Mouse (Mus musculus): ENCODE results near the gene N4bp1.
A peak's percentile ranks its signal among the peaks of the same experiment; 100 is the strongest.

The N4bp1 gene

DNA sequence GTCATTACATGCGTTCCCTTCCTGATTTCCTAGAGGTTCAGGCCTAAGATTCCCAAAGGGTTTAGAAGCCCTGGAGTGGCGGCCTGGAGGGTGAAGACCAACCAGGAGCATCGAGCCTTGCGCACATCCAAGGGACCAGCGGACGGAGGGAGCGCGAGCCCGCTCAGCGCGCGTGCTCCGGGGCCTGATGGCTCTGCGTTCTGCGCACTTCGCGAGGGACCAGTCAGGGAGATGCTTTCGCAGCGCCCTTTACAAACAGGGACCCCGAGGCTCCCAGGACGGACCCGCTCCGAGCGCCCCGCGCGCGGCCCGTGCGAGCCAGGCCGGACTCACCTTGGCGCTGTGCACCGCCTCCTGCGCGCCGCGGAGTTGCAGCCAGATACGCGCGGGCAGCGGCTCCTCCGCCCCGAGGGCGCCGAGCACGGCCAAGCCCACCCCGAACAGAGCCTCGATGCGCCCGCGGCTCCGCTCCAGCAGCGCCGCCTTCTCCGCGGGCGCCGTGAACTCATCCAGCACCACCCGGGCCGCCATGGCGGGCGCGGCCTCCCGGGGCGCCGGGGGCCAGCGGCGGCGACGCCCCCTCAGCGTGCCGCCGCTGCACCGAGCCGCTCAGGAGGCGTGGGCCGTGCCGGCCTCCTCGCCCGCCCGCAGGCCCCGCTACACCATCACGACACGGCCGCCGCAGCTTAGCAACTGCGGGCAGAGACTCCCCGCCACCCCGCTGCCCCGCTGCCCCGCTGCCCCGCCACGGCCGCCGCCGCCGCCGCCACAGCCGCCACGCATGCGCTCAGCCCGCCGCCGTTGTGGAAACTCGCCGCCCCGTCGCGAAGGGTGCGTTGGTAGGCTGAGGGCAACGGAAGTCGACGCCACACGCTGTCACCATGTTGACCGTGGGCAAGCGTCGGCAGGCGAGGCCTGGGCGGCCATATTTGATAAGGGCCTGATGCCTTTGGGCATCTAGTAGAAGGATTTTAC, at the start of gene N4bp1:
Gene N4bp1, minus strand, starts transcription at position 770 of the 975 bp plus-strand sequence.
- peak; percentile 90 to 94 for DNase-seq (ENCODE audit: low spot score in 2 of 2)

GRCm38 (mm10) chr8:86934841-86935240, 49.8 kb upstream of the N4bp1 start:
- DNase-seq (ENCODE audit: low spot score in 2 of 2): no peak

GRCm38 (mm10) chr8:86934393-86934792, 49.3 kb upstream of the N4bp1 start:
- DNase-seq (ENCODE audit: low spot score in 2 of 2): no peak

GRCm38 (mm10) chr8:86933898-86934297, 48.8 kb upstream of the N4bp1 start:
- peak; percentile 68 to 77 for DNase-seq (ENCODE audit: low spot score in 2 of 2)

DNA sequence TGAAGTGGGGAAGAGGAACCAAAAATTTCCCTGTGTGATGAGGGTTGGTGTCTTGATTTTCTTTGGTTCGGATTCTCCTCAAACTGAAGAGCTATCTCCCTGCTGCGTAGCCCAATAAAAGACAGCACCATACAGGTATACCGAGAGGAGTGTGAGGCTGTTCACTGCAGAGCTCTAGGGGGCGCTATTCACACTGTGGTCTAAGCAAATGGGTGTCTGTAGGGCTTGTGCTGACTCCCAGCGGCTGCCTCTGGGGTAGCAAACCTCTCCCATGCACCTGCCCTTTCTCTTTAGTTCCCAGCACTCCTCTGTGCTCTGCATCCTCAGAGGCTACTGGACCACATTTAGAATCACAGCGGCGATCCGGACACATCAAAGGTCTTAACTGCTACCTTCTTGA, 41.2 kb upstream of the N4bp1 start:
- DNase-seq (ENCODE audit: low spot score in 2 of 2): no peak

DNA sequence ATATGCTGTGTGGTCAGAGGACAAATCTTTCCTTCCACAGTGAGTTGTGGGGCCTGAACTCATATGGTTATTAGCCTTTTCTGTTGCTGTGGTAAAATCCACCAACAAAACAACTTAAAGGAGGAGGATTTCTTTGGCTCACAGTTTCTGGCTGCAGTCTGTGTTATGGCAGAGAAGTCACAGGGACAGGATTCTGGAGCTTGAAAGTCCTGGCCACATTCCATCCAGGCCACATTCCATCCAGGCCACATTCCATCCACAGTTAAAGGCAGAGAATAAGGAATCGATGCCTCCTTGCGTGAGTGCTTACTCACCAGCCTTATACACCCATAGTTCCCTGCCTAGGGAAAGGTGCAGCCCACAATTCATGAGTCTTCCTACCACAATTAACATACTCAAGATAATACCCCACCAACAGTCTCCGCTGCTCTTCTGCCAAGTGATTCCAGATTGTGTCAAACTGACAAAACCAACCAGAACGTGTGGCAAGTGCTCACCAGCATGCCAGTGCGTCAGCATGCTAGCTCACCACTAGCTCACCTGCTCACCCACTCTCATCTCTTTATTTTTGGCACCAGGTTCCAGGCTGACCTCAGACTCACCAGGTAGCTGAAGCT, 38.3 kb upstream of the N4bp1 start:
- no peak for DNase-seq (ENCODE audit: low spot score in 2 of 2)

DNA sequence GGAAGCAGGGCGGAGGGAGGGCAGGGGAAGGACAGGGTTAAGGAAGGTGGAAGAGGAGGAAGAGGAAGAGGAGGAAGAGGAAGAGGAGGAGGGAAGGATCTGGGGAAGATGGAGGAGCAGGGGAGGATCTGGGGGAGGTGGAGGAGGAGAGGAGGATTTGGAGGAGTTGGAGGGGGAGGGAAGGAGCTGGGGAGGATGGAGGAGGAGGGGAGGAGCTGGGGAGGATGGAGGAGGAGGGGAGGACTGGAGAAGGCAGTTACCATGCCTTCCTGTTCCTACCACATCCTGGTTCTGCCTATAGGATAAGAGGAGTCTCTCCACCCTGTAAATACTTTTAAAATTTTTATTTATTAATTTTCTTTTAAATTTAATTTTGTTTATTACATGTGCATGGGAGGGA, 37.6 kb upstream of the N4bp1 start:
- DNase-seq (ENCODE audit: low spot score in 2 of 2): no peak

GRCm38 (mm10) chr8:86922141-86922540, 37.1 kb upstream of the N4bp1 start:
- DNase-seq (ENCODE audit: low spot score in 2 of 2): no peak

- DNase-seq (ENCODE audit: low spot score in 2 of 2): no peak
These were observed 35.9 kb upstream of the N4bp1 start for GRCm38 (mm10) chr8:86920996-86921395.

- DNase-seq (ENCODE audit: low spot score in 2 of 2): no peak
These were observed 35.4 kb upstream of the N4bp1 start for GRCm38 (mm10) chr8:86920455-86920854.

DNA sequence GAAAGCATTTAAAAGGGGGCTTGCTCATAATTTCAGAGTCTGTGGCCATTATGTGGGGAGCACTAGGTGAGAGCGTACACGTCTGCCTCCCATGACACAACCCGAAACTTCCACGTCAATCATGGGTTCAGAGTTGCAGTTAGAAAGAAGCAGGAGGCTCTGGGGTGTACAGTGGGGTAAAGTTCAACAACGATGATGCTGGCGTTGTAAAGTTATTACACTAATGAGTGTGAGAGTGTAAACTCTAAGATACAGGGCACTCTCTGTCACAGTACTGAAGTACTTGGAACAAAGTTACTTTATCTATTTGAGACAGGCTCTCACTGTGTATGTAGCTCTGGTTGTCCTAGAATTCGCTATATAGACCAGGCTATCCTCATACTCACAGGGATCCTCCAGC, 35.0 kb upstream of the N4bp1 start:
- DNase-seq (ENCODE audit: low spot score in 2 of 2): no peak

DNA sequence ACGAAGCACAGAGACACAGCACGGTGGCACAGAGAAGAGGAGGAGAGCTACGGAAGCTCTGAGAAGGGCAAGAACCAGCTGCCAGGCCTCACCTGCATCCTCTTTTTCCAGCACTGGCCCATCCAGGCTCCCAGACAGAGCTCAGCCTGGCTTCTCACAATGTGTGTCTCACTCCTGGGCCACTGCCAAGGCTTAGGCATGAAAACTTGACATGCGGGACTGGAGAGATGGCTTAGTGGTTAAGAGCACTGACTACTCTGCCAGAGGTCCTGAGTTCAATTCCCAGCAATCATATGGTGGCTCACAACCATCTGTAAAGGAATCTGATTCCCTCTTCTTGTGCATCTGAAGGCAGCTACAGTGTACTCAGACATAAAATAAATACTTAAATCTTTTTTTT, 34.2 kb upstream of the N4bp1 start:
- no peak for DNase-seq (ENCODE audit: low spot score in 2 of 2)

DNA sequence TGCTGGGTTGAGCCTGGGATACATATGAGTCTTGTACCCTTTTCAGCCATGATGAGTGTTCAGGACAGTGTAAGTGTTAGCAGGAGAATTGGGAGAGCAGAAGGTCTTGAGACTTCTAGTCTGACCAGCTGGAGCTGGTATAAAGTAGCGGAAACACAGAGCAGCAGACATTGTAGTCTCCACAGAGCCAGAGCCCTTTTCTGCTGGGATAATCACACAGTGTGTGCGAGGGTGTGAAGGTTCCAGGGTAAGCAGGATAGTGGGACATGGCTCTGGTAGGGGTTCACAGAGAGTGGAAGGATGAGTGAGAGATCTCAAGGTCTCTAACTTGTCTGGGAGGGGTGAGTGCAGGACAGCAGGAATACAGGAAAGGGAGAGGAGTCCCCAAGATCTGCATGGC, 33.0 kb upstream of the N4bp1 start:
- DNase-seq (ENCODE audit: low spot score in 2 of 2): no peak

DNA sequence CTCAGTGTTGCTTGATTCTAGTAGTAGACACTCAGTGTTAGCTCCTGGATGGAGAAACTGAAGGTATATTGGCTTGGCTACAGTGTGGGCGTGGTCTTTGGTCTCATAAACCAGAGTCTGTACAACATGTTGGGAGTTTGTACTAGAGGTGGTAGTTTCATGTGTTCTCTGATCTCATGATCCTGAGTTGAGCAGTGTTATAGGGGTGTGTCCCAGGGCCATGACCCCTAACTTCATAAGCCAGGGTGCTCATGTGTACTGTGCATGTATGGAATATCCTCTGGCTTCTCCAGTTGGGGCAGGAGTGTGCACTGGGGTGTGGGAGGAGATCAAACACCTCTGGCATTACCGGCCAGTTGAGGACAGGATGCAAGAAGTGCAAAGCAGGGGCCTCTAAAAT, 32.6 kb upstream of the N4bp1 start:
- no peak for DNase-seq (ENCODE audit: low spot score in 2 of 2)

- DNase-seq (ENCODE audit: low spot score in 2 of 2): no peak
These were observed 31.3 kb upstream of the N4bp1 start for GRCm38 (mm10) chr8:86916369-86916768.

DNA sequence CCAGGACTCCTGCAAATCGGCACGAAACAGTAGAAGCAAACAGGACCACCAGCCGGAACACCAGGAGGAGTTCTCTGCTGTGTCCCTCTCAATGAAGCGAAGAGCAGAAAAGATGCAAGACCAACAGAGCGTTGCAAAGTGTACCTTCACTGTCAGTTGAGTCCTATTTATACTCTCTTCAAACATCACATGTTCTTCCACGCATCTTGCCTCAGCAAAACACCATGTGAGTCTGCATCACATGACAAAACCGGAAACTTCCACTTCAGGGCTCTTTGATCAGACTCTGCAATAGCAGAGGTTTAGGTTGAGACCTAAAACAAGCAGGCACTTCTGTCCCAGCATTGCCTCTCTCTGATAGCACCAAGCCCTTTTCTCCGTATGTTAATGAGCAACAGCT, 26.1 kb upstream of the N4bp1 start:
- no peak for DNase-seq (ENCODE audit: low spot score in 2 of 2)

GRCm38 (mm10) chr8:86910250-86910649, 25.2 kb upstream of the N4bp1 start:
- DNase-seq (ENCODE audit: low spot score in 2 of 2): no peak

DNA sequence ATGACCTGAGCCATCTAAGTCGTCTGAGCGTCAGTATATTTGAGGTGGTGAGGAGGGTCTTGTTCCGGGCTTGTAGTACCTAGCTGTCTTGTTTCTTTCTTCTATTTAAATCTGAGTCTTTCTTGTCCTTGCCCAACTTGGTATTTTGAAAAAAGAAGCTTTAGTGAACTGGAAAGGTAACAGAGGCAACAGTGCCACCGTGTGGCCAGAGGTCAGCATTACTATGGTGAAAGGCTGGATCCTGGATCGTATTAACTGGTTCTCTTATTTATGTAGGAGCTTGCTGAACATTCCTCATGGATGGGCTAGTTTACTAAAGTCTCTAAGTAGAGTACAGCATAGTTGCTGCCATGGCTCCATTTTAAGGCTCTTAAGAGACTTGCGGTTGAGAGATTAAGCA, 23.5 kb upstream of the N4bp1 start:
- peak; percentile 79 to 88 for DNase-seq (ENCODE audit: low spot score in 2 of 2)

DNA sequence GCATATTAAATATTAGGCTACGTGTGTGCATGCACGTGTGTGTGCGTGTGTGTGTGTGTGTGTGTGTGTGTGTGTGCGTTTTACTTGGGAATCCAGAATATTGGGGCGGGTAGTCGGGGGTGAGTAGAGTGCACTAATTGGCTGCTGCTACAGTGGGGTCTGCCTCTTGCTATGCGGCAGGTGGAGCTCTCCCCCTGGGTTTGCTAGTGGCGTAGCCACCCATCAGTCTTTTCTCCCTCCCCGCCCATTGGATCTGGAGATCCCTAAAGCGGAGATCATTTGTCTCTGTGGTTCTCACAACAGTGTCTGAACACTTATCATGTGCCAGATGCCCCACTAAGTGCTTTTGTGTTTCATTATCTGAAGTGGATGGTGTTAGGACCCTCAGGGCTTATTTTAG, 19.9 kb upstream of the N4bp1 start:
- no peak for DNase-seq (ENCODE audit: low spot score in 2 of 2)

DNA sequence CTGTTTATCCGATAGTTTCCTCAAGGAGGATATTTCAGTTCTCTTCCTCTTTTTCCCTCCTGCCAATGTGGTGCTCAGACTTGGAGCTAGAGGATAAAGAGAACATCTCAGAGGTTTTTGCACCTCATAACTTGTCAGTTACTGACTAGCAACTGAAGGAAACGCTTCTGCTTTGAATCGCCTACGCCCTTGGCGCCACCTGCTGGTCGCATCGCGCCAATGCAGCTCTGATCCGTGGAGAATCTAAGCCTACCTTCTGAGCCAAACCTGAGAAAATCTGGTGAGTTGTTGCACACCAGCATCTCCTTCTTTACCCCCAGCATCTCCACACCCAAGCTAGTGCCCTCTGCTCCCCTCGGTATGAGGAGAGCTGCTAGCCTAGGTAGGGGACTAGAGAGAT, 18.0 kb upstream of the N4bp1 start:
- peak; percentile 84 to 94 for DNase-seq (ENCODE audit: low spot score in 2 of 2)

DNA sequence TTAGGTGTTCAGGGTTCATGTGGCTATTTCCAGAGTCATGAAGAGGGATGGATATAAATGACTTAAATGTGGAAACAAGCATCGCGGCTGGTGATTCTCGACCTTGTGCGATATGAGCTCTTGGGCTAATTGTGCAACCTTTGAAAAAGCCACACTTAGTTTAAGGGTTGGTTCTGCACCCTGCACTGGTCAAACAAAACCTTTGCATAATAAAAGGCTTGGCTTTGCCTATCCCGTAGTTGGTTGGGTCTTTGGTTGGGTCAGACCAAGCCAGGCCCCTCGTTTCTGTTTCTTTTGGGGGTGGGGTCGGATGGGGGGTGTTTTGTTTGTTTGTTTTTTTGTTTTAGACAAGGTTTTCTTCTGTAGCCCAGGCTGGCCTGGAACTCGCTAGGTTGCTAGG, 17.6 kb upstream of the N4bp1 start:
- no peak for DNase-seq (ENCODE audit: low spot score in 2 of 2)

GRCm38 (mm10) chr8:86901972-86902371, 16.9 kb upstream of the N4bp1 start:
- no peak for DNase-seq (ENCODE audit: low spot score in 2 of 2)

GRCm38 (mm10) chr8:86897726-86898419, 12.8 kb upstream of the N4bp1 start:
- DNase-seq (ENCODE audit: low spot score in 2 of 2): no peak

All from frontal cortex, postnatal 36 days (tissue).